Mouse (Mus musculus) cerebellum, adult 9-11 months (tissue): ENCODE results near the gene H6pd.

Experiments used
- DNase-seq: peaks from one replicate; pipeline ENCODE4 v3.0.0; 2022

The H6pd gene

DNA sequence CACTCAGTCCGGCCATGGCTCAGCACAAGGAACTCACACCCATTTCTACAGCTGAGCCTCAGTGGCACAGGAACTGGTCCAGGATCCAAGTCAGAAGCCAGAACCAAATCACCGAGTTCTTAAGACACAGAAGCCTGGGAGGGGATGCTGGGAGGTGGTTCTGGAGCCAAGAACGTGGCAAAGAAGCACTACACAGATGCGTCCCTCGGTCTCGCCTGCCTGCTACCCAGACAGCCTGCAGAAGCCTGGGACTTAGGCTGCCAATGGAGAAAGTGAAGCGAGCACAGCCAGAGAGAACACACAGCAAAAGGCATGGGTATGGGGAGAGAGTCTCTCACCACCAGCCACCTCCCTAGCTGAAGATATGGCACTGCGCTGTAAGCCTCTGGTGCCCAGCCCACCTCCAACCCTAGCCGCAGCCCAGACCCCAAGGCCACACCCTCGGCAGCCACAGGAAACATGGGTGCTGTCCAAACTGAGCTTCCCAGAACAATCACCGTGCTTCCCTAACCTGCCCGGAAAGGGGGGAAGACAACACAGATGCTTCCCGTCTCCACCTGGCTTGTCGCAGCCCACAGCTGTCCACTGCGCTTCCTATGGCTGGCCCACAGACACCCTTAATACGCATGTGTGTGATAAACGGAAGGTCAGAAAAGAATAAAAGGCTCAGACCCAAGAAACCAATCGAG is 67.6 kb downstream of the H6pd start:
- DNase-seq: no peak

DNA sequence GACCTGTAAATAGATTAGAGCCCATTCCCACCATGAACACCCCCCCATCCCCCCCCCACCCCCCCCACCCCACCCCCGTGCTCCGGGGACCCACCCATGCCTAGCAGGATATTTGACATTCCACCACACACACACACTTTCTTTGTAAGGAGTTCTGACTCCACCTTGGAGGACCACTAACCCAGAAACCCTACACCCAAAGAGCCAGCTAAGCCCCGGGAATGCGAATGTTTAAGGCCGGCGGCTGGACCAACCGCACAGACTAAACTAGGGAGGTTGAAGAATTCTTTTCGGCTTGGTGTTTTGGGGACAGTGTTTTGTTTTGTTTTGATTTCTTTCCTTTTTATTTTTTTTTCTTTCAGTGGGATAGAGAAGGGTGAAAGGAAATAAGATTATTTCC is 70.1 kb downstream of the H6pd start:
- DNase-seq: no peak

DNA sequence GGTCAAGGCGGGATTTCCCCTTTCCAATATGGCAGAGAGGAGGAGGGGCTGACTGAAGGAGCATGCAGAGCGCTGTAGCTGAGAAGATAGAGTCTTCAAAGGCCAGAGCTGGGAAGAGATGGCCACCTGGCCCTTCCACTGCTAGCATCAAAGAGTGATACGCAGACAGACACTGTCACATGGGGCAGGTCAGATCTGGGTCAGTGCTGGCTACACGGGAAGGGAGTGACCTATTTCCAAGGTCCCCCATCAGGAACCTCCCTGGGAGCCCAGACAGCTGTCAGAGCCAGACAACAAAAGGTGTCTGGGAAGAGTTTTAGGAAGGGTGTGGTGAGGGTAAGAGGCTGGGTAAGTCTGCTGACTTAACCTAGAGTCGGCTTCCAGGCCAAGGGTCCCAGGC is 71.9 kb downstream of the H6pd start:
- no peak for DNase-seq

DNA sequence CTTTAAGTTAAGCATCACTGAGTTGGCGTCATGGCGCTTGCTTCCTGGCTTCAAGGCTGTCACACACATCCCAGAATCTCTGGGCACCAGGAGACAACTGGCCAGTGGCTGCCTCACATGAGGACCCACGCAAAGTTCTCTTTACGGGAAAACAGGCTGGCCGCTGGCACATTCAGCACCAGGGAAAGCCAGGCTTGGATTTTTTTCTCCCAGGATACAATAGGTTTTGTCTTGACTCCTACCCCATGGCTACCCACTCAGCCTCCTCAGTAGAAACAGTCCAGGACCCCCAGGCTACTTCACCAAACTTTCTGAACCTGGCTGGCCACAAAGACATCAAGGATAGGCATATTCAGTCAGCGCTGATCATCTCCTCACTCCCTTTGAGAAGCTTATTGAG is 73.4 kb downstream of the H6pd start:
- DNase-seq: no peak

DNA sequence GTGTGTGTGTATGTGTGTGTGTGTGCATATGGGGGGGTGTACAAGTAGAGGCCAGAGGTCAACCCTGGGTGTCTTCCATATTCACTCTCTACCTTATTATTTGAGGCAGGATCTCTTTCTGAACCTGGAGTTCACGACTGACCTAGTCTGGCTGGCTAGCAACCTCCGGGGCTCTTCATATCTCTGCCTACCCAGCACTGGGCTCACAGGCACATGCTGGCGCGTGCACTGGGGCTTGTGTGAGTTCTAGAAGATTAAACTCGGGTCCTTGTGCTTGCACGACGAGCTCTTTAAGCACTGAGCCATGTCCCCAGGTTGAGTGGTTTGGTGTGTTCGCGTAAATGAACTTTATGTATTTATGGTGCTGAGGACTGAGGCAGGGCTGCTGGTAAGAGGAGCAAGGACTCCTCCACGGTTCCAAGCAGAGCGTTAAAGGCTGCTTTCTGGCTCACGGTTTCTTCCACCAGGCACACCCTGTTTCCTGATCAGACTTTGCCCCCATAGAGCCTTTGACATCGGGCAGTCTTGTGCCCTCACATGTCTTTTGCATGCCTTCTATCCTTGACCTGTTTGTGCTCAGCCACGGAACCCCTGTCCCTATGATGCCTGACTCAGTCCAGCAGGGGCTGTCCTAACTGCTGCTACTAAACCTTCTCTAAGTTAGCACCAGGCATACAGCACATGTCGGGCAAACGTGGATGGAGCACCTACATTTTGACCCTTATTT is 75.1 kb downstream of the H6pd start:
- no peak for DNase-seq

DNA sequence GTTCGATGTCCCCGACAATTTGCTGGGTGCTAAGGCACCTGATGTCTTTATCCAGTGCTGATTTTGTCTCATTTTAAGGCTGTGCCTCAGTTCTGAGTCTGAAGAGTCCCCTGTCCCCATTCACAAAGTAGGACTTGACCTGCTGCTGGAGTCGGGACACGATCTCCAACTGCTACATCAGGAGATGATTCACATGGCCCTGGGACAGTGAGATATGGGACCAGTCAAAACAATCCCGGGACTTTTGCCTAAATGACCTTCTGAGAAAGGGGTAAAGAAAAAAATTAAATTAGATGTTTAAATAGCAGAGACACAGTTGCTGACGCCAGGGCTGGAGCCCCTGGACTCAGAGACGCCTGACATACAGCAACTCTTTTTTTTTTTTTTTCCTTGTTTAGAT is 75.8 kb downstream of the H6pd start:
- DNase-seq: no peak

DNA sequence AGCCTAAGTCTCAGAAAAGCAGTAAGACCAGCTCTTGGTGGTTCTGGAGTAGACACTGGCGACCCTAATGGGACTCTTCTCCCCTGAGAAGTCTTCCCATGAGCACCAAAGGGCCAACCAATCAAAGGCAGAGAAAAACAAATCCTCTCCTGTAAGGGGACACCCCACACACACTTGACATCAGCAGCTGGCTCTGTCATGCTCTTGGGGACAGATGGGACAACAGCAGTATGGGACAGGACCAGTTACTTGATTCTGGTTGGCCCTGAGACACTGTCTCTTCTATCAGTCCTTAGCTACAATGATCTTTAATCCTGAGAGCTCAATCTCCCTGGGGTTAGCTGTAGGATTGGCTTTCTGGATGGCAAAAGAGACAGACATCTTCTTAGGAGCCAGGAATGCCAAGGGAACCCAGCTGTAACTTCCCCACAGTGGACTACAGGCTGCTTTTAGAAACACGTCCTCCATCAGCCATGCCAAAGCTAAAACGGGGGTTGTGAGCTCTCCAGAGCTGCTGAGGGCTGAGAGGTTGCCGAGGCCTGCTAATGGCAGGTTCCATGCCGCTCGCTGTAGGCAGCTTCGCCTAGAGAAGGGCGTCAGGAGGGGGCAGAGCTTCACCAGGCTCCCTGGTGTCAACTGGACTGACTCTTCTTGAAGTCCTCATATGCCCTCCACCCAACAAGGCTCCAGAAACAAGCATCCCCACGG is 76.6 kb downstream of the H6pd start:
- DNase-seq: no peak

DNA sequence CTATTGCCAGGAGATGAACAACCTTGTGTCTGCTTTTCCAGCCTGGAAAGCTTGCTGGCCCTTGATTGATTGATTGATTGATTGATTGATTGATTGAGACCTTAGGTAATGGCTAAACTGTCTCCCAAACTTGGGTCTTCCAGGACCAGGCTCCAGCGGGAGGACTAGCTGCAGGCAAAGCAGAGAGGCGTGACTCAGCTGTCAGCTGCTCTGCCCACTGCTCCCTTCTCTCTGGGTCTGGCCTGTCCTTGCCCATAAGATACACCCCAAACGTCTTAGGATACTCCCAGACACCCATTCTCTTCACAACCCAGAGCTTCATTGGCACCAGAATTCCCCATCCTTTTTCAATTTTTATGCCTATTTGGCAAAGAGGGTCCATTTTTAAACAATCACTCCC is 78.1 kb downstream of the H6pd start:
- DNase-seq: no peak
